Mouse (Mus musculus): ENCODE results near the gene Klhl28.

DNA sequence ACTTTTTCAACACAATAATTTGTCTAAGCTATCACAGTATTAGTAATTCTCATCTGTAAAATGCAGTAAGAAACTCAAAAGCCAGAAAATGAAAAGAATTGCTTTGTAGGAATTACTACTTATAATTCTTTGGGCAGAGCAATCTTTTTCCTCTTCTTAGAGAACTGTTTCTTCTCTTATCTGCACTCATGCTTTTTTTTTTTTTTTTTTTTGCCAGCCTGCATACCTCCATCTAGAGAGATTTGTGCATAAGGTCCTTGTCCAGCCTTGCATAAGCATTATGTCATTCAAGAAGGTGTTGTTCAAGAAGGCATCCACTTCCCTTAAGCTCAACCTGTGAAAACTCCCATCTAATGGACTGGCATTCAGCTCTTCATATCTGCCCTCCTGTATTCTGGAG is 48.6 kb downstream of the Klhl28 start:
- TF ChIP-seq POLR2A (IDR thresholded peaks at IDR 0.05; ENCODE audit: borderline replicate concordance, control insufficient read depth, low read depth, low read length), result no peak
- no peak for TF ChIP-seq CTCF (IDR thresholded peaks at IDR 0.05; ENCODE audit: control insufficient read depth, insufficient read depth, low read length)

Data from bone marrow, adult 2 months (tissue).